Mouse (Mus musculus) midbrain, embryonic 11.5 days (tissue): ENCODE data around the gene Acsl1. TPM values are rescaled to one million over a fixed set of nuclear protein-coding genes. Genes with fewer than 3 reads are reported as not detected.
"Not testable (repeated sequence)": the region's sequence is repeated elsewhere in the genome, so short reads cannot be mapped to it uniquely, and the experiment has no call there.

ENCODE experiments used
- ATAC-seq: fragments of 200-750 bp; cut with Nextera tagmentation; 2 replicates; pipeline ENCODE4 v1.8.0; 2017; ENCODE audit warnings: moderate TSS enrichment, moderate library complexity; ENCODE audit not compliant: low FRiP score
- DNase-seq: peaks from one replicate; pipeline ENCODE4 v3.0.0; 2015; ENCODE audit warnings: low spot score; ENCODE audit errors: missing footprints
- H3K27ac ChIP-seq: fragments of 300-500 bp; sonication (generic); 2 replicates; pipeline ENCODE4 v1.5.1; 2014; ENCODE audit warnings: low read depth, low read length
- H3K27me3 ChIP-seq: fragments of 300-500 bp; sonication (generic); 2 replicates; pipeline ENCODE4 v1.6.1; 2014; ENCODE audit warnings: mild to moderate bottlenecking, low read length, moderate library complexity, mixed read lengths; ENCODE audit not compliant: control insufficient read depth, insufficient read depth
- H3K36me3 ChIP-seq: fragments of 300-500 bp; sonication (generic); 2 replicates; pipeline ENCODE4 v1.6.1; 2014; ENCODE audit warnings: mild to moderate bottlenecking, low read length, moderate library complexity, mixed read lengths; ENCODE audit not compliant: control insufficient read depth, insufficient read depth
- H3K4me1 ChIP-seq: fragments of 300-500 bp; sonication (generic); 2 replicates; pipeline ENCODE4 v1.6.1; 2014; ENCODE audit warnings: low read length; ENCODE audit not compliant: control insufficient read depth, insufficient read depth
- H3K4me2 ChIP-seq: fragments of 300-500 bp; sonication (generic); 2 replicates; pipeline ENCODE4 v1.6.1; 2014; ENCODE audit warnings: mild to moderate bottlenecking, moderate library complexity
- H3K4me3 ChIP-seq: fragments of 300-500 bp; sonication (generic); 2 replicates; pipeline ENCODE4 v1.5.1; 2014; ENCODE audit warnings: low read depth, low read length
- H3K9ac ChIP-seq: fragments of 300-500 bp; sonication (generic); 2 replicates; pipeline ENCODE4 v1.6.1; 2014; ENCODE audit warnings: low read length
- H3K9me3 ChIP-seq: fragments of 300-500 bp; sonication (generic); 2 replicates; pipeline ENCODE4 v1.6.1; 2016; ENCODE audit warnings: low read length; ENCODE audit not compliant: control insufficient read depth
- WGBS: fragments of 180-500 bp; shearing (Covaris S2); extraction: QIAGEN DNeasy Blood & Tissue Kit; methylation state at CpG from one replicate; pipeline ENCODE4 v1.1.7; 2014; 5-methylcytosine and 5-hydroxymethylcytosine counted together
- polyA plus RNA-seq: library from polyadenylated mRNA; unstranded; fragments of >200 nt; fragmentation: Nextera tagmentation; extraction: Ambion mirVana; gene quantifications from 2 replicates; pipeline ENCODE4 v1.2.1, GENCODE M21; 2014

Gene Acsl1
- polyA plus RNA-seq, 1 experiment from 2014 or later: 9.0 TPM

- Histone ChIP-seq H3K4me3 (no peak overlapping the region), H3K9ac (no peak overlapping the region), H3K9me3 (no peaks in the 10 kb centered on the region), H3K4me2 (no peak overlapping the region), H3K27me3 (no peaks in the 10 kb centered on the region), H3K36me3 (peaks cover 5% of the 10 kb centered on the region; the same call in 1 of the 2 replicates), H3K27ac (no peak overlapping the region), H3K4me1 (no peaks in the 10 kb centered on the region)
- no peak for ATAC-seq
- DNase-seq: no peak
- 89% methylated on average over 2 of the region's 2 CpGs for WGBS
These were observed 103.1 kb downstream of the Acsl1 start for GRCm38 (mm10) chr8:46573964-46574363.

GRCm38 (mm10) chr8:46578794-46579193 lies 108.0 kb downstream of the Acsl1 start:
- Histone ChIP-seq H3K4me2 (no peak overlapping the region), H3K4me1 (no peaks in the 10 kb centered on the region), H3K36me3 (peaks cover 2% of the 10 kb centered on the region; the same call in 1 of the 2 replicates), H3K9ac (no peak overlapping the region), H3K27ac (no peak overlapping the region), H3K9me3 (no peaks in the 10 kb centered on the region), H3K4me3 (no peak overlapping the region), H3K27me3 (no peaks in the 10 kb centered on the region)
- 96% methylated on average over 9 of the region's 9 CpGs for WGBS
- no peak for ATAC-seq
- DNase-seq: no peak

DNA sequence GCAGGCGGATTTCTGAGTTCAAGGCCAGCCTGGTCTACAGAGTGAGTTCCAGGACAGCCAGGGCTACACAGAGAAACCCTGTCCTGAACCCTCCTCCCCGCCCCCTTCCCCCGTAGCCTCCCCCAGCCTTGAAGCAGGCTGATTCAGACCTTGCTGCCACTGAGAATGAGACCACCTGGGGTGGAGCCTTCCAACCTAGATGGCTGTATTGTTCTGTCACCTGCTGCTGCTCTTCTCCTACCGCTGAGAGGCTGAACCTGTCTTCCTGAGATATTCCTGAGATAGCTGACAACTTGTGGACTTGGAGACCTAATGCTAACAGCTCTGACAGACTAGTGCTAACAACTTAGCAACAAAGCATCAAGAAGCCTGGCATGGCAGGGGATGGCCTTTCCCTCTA lies 113.5 kb downstream of the Acsl1 start:
- H3K4me2 ChIP-seq, H3K9me3 ChIP-seq, H3K9ac ChIP-seq, H3K27ac ChIP-seq, H3K36me3 ChIP-seq, H3K27me3 ChIP-seq, ATAC-seq, H3K4me1 ChIP-seq, H3K4me3 ChIP-seq, DNase-seq: not testable (repeated sequence)
- WGBS: 45% methylated on average over 4 of the region's 4 CpGs

DNA sequence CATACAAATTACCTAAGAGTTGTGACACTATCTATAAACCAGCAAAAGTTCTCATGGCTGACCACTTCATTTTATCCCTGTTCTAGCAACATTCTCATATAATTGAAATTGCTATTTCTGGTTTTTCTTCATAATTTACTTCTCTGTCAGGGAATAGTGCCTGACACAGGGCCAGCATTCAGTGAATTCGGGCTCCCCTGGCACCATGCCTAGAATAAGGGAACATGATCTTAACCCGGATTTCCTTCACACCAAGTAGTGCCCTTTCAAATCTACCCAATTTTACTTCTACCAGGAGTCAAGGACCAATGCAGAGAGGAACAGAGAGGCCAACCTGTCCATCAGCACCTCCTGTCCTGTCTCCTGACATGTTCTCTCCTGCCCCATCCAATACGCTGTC lies 114.7 kb downstream of the Acsl1 start:
- Histone ChIP-seq H3K9ac (no peak overlapping the region), H3K27ac (no peak overlapping the region), H3K36me3 (no peaks in the 10 kb centered on the region), H3K9me3 (no peaks in the 10 kb centered on the region), H3K27me3 (no peaks in the 10 kb centered on the region), H3K4me2 (no peak overlapping the region), H3K4me3 (no peak overlapping the region), H3K4me1 (no peaks in the 10 kb centered on the region)
- WGBS: 88% methylated on average over 3 of the region's 3 CpGs
- DNase-seq: no peak
- ATAC-seq: no peak

Other genes with a start within 250 kb of the Acsl1 start
- 48.9 and 49.0 TPM in 2 replicates for gene Helt, start 176.4 kb upstream of the Acsl1 start, polyA plus RNA-seq
- 32.6 and 35.3 TPM in 2 replicates for gene Cenpu, start 81.0 kb downstream of the Acsl1 start, polyA plus RNA-seq
- 8.6 and 11.6 TPM in 2 replicates for gene Primpol, start 146.2 kb downstream of the Acsl1 start, polyA plus RNA-seq
- gene Casp3, start 146.3 kb downstream of the Acsl1 start, polyA plus RNA-seq: 151 and 165 TPM in 2 replicates